Mouse (Mus musculus) G1E (cell line): ENCODE measurements at regions not wholly inside any gene's neighbourhood (a gene's known extent, or its start where the extent isn't known, plus 50 kb on each side); places are given as distances from the start of the nearest gene placed in this dataset.

Experiments
- CTCF ChIP-seq: IDR thresholded peaks from 2 replicates; pipeline ENCODE4 v1.5.1; 2012; ENCODE audit warnings: low read depth, low read length, inconsistent platforms, mixed read lengths
- GATA1 ChIP-seq: IDR thresholded peaks from 2 replicates; pipeline ENCODE4 v1.6.1; 2012; ENCODE audit warnings: borderline replicate concordance, low read length, inconsistent platforms, mixed read lengths
- TAL1 ChIP-seq: conservative IDR thresholded peaks from 2 replicates; pipeline ENCODE4 v1.6.1; 2012; ENCODE audit warnings: low read depth, low read length, inconsistent platforms, mixed read lengths

GRCm38 (mm10) chr3:143054858-143055257 lies 173.1 kb upstream of the Pkn2 start:
- no peak for TF ChIP-seq GATA1
- no peak for TF ChIP-seq CTCF
- no peak for TF ChIP-seq TAL1
